In the genomic region with DNA sequence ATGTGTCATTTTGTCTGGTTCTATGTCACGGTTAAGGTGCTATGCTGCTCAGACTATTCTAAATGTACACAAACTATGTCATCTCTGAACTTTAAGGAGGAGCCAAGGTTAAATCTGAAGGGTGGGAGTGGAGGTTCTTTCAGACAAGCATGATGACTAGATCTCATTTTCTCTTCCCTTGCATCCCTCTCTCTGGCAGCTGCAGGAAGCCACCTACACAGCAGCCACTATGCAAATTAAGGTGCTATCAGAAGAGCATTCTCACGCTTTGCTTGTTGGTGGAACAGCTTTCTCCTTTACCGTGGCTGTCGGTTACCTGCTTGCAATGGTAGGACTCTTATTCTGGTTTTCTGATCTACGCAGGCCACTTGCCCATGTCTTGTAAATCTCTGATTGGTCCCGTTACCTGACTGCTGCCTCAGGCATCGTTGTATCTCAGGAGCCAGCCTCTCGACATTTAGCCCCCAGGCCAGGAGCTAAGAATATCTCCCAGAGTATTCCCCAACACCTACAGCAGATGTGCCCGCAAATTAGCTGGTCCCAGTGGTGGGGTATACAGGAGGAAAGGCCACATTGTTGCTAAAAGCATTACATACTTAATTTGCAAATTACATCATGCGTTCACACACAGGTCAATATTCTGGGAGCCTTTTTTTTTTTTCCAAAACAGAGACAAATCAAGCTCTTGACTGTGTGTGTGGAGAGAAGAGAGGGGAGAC, we compare ENCODE assay signal across 18 mouse cellular contexts.
A peak's percentile ranks its signal among the peaks of the same experiment; 100 is the strongest.
DNase-seq lines count a peak whose midpoint lies in the region; ATAC-seq and TF ChIP-seq lines count a peak whose summit lies in the region.
"Had no signal": no experiment of that assay in that cellular context is flagged by ENCODE, and none has a peak within 500 bp of the region (broad histone marks: within the 10 kb centered on the region; RNA-seq: fewer than 3 reads in every experiment).

No protein-coding gene starts in this region.

- in situ Hi-C loops in CH12.LX (cut with MboI; ENCODE audit: low pct_ligation_motif_present, low pct_unique_long_range_greater_than_20kb, low sequenced_read_pairs) = no loop called here

- no peak for TF ChIP-seq RAD21 in CH12.LX (IDR thresholded peaks at IDR 0.05; ENCODE audit: low read depth, low read length)

- no peak overlapping the region for H3K27ac ChIP-seq in embryonic facial prominence, embryonic 14.5 days (replicated peaks; ENCODE audit: low read depth, low read length)
- no peak overlapping the region for H3K27ac ChIP-seq in embryonic facial prominence, embryonic 10.5 days (replicated peaks)
- no peak overlapping the region for H3K27ac ChIP-seq in CH12.LX (ENCODE audit: insufficient read depth, low read depth)
- H3K27ac ChIP-seq in forebrain, embryonic 13.5 days = no peak overlapping the region
- H3K27ac ChIP-seq: hindbrain, embryonic 14.5 days; kidney, embryonic 15.5 days; limb, embryonic 12.5 days; liver, embryonic 12.5 days had no signal

- no peak for DNase-seq in embryonic facial prominence, embryonic 14.5 days (ENCODE audit: low spot score)
- DNase-seq in embryonic facial prominence, embryonic 10.5 days (ENCODE audit: low spot score) = no peak
- DNase-seq in left cerebral cortex, adult 18-20 months (ENCODE audit: low spot score in 2 of 2) = peak; percentile 3 to 8
- DNase-seq in left cerebral cortex, postnatal 10 days (ENCODE audit: extremely low spot score in 1 of 2, low spot score in 2 of 2) = no peak
- DNase-seq in CH12.LX (ENCODE audit: extremely low read depth) = peak; percentile 30
- peak; percentile 9 to 10 for DNase-seq in left cerebral cortex, postnatal 36 days (ENCODE audit: low spot score in 2 of 2)
- no peak for DNase-seq in adrenal gland, adult 18-20 months (ENCODE audit: low spot score in 2 of 2)
- DNase-seq: cerebellum, adult 8-10 months; lung, adult 2 months; lung, postnatal 36 days had no signal

- H3K4me1 ChIP-seq in embryonic facial prominence, embryonic 14.5 days (ENCODE audit: control insufficient read depth, insufficient read depth, low read length) = no peaks in the 10 kb centered on the region
- 0 out of 2 replicates have a peak, but pooled peaks cover 8% of the 10 kb centered on the region for H3K4me1 ChIP-seq in embryonic facial prominence, embryonic 10.5 days
- H3K4me1 ChIP-seq in CH12.LX (ENCODE audit: control insufficient read depth in 1 of 2, insufficient read depth in 2 of 2) = peaks cover 0 to 11% of the 10 kb centered on the region in 2 experiments; a peak in 2 of 4 replicates
- H3K4me1 ChIP-seq in forebrain, embryonic 13.5 days = peaks cover 34% of the 10 kb centered on the region
- H3K4me1 ChIP-seq: heart, embryonic 12.5 days; kidney, embryonic 15.5 days; liver, embryonic 12.5 days had no signal

- TF ChIP-seq EP300 in CH12.LX (IDR thresholded peaks at IDR 0.05; ENCODE audit: low read length) = no peak

- no peaks in the 10 kb centered on the region for H3K79me2 ChIP-seq in CH12.LX (replicated peaks; ENCODE audit: control insufficient read depth, extremely low read depth, insufficient read depth, poor library complexity, severe bottlenecking)

- no peak for TF ChIP-seq POLR2A in CH12.LX (IDR thresholded peaks at IDR 0.05; ENCODE audit: low read depth, low read length)

- intact Hi-C loops in left cerebral cortex, postnatal 10 days (cut with DNase I) = no loop called here
- intact Hi-C loops in left cerebral cortex, postnatal 36 days (cut with DNase I) = no loop called here

- no peaks in the 10 kb centered on the region for H3K9me3 ChIP-seq in embryonic facial prominence, embryonic 14.5 days (ENCODE audit: control insufficient read depth, low read length)
- H3K9me3 ChIP-seq in embryonic facial prominence, embryonic 10.5 days = no peaks in the 10 kb centered on the region
- no peaks in the 10 kb centered on the region for H3K9me3 ChIP-seq in CH12.LX (replicated peaks; ENCODE audit: low read length)
- no peaks in the 10 kb centered on the region for H3K9me3 ChIP-seq in forebrain, embryonic 13.5 days (replicated peaks)
- H3K9me3 ChIP-seq: heart, embryonic 12.5 days; kidney, embryonic 15.5 days; limb, embryonic 12.5 days; liver, embryonic 12.5 days had no signal

- no peak overlapping the region for H3K9ac ChIP-seq in embryonic facial prominence, embryonic 14.5 days (ENCODE audit: low read depth, low read length)
- no peak overlapping the region for H3K9ac ChIP-seq in CH12.LX (ENCODE audit: insufficient read depth, low read depth)
- H3K9ac ChIP-seq in forebrain, embryonic 13.5 days = no peak overlapping the region
- H3K9ac ChIP-seq: heart, embryonic 12.5 days; hindbrain, embryonic 14.5 days; kidney, embryonic 15.5 days; limb, embryonic 12.5 days; liver, embryonic 12.5 days had no signal

- 72% methylated on average over 10 of the region's 10 CpGs for WGBS in embryonic facial prominence, embryonic 14.5 days
- WGBS in embryonic facial prominence, embryonic 10.5 days = 79% methylated on average over 10 of the region's 10 CpGs
- WGBS in forebrain, embryonic 13.5 days = 75% methylated on average over 10 of the region's 10 CpGs

- TF ChIP-seq CTCF in CH12.LX (conservative IDR thresholded peaks at IDR 0.05 in 1 of 2, IDR thresholded peaks at IDR 0.05 in 1 of 2; ENCODE audit: low read depth in 2 of 2, low read length in 2 of 2) = no peak

- no peak overlapping the region for H3K4me3 ChIP-seq in embryonic facial prominence, embryonic 14.5 days (ENCODE audit: low read depth, low read length)
- H3K4me3 ChIP-seq in embryonic facial prominence, embryonic 10.5 days = no peak overlapping the region
- no peak overlapping the region for H3K4me3 ChIP-seq in CH12.LX (replicated peaks in 1 of 3; ENCODE audit: low read depth in 2 of 3, low read length in 2 of 3, poor library complexity in 1 of 3)
- H3K4me3 ChIP-seq in forebrain, embryonic 13.5 days = no peak overlapping the region
- H3K4me3 ChIP-seq: heart, embryonic 12.5 days; kidney, embryonic 15.5 days; limb, embryonic 12.5 days; liver, embryonic 12.5 days had no signal

- H3K4me2 ChIP-seq in embryonic facial prominence, embryonic 14.5 days (ENCODE audit: low read depth, low read length) = no peak overlapping the region
- no peak overlapping the region for H3K4me2 ChIP-seq in CH12.LX (ENCODE audit: insufficient read depth, low read depth, poor library complexity, severe bottlenecking)
- H3K4me2 ChIP-seq in forebrain, embryonic 13.5 days = no peak overlapping the region
- H3K4me2 ChIP-seq: heart, embryonic 12.5 days; hindbrain, embryonic 14.5 days; kidney, embryonic 15.5 days; limb, embryonic 12.5 days; liver, embryonic 12.5 days had no signal

- no peaks in the 10 kb centered on the region for H3K27me3 ChIP-seq in embryonic facial prominence, embryonic 14.5 days (replicated peaks; ENCODE audit: control insufficient read depth, insufficient read depth, low read length)
- H3K27me3 ChIP-seq in embryonic facial prominence, embryonic 10.5 days (replicated peaks; ENCODE audit: low read depth, poor library complexity, severe bottlenecking) = no peaks in the 10 kb centered on the region
- no peaks in the 10 kb centered on the region for H3K27me3 ChIP-seq in CH12.LX (replicated peaks)
- no peaks in the 10 kb centered on the region; the same call in 1 of the 2 replicates for H3K27me3 ChIP-seq in forebrain, embryonic 13.5 days
- H3K27me3 ChIP-seq: heart, embryonic 12.5 days; kidney, embryonic 15.5 days; liver, embryonic 12.5 days had no signal

- dilution Hi-C loops in CH12.LX (cut with MboI; ENCODE audit: extremely low pct_ligation_motif_present, extremely low pct_unique_long_range_greater_than_20kb, low sequenced_read_pairs) = no loop called here

- no peaks in the 10 kb centered on the region for H3K36me3 ChIP-seq in embryonic facial prominence, embryonic 14.5 days (ENCODE audit: control insufficient read depth, insufficient read depth, low read length)
- no peaks in the 10 kb centered on the region for H3K36me3 ChIP-seq in embryonic facial prominence, embryonic 10.5 days (replicated peaks)
- H3K36me3 ChIP-seq in CH12.LX (replicated peaks in 1 of 2; ENCODE audit: control insufficient read depth in 1 of 2, insufficient read depth in 1 of 2, low read length in 1 of 2) = no peaks in the 10 kb centered on the region
- no peaks in the 10 kb centered on the region for H3K36me3 ChIP-seq in forebrain, embryonic 13.5 days (ENCODE audit: poor library complexity, severe bottlenecking)
- H3K36me3 ChIP-seq: heart, embryonic 12.5 days; kidney, embryonic 15.5 days; limb, embryonic 12.5 days; liver, embryonic 12.5 days had no signal

- 0 out of 2 replicates have a peak, but pooled peaks have one; percentile 53 for ATAC-seq in embryonic facial prominence, embryonic 14.5 days (ENCODE audit: low read depth)
- no peak for ATAC-seq in forebrain, embryonic 13.5 days
- ATAC-seq: forebrain, embryonic 14.5 days; intestine, embryonic 16.5 days; liver, embryonic 12.5 days had no signal

TF ChIP-seq in CH12.LX, 34 proteins besides CTCF, POLR2A, EP300 and RAD21:
- TF ChIP-seq USF2 (conservative IDR thresholded peaks at IDR 0.05; ENCODE audit: low read depth, low read length) = no peak
- no peak for TF ChIP-seq POLR2AphosphoS2 (IDR thresholded peaks at IDR 0.05; ENCODE audit: low read depth, low read length)
- TF ChIP-seq ETS1 (conservative IDR thresholded peaks at IDR 0.05; ENCODE audit: low read depth, low read length) = no peak
- TF ChIP-seq ZNF384 (IDR thresholded peaks at IDR 0.05; ENCODE audit: low read depth, low read length) = no peak
- TF ChIP-seq PAX5 (IDR thresholded peaks at IDR 0.05; ENCODE audit: low read length) = no peak
- TF ChIP-seq NRF1 (IDR thresholded peaks at IDR 0.05; ENCODE audit: low read depth, low read length) = no peak
- TF ChIP-seq IRF4 (IDR thresholded peaks at IDR 0.05; ENCODE audit: low read depth, low read length) = no peak
- no peak for TF ChIP-seq ZC3H11A (IDR thresholded peaks at IDR 0.05; ENCODE audit: low read depth, low read length)
- TF ChIP-seq MAX (IDR thresholded peaks at IDR 0.05; ENCODE audit: low read length) = no peak
- TF ChIP-seq ZKSCAN1 (IDR thresholded peaks at IDR 0.05; ENCODE audit: borderline replicate concordance, low read depth, low read length) = no peak
- TF ChIP-seq MXI1 (IDR thresholded peaks at IDR 0.05; ENCODE audit: low read depth, low read length) = no peak
- no peak for TF ChIP-seq MAZ (IDR thresholded peaks at IDR 0.05; ENCODE audit: low read depth, low read length)
- TF ChIP-seq ZMIZ1 (IDR thresholded peaks at IDR 0.05; ENCODE audit: low read depth, low read length) = no peak
- no peak for TF ChIP-seq MEF2A (IDR thresholded peaks at IDR 0.05; ENCODE audit: borderline replicate concordance, low read depth, low read length)
- no peak for TF ChIP-seq JUN (IDR thresholded peaks at IDR 0.05; ENCODE audit: insufficient read depth, low read depth, low read length)

Comparison
In these comparisons a context has a peak if more than half of its experiments do, and no peak if none do; other contexts are left out.
1. DNase-seq: peak in left cerebral cortex, adult 18-20 months (2 of 2), CH12.LX (single experiment) and left cerebral cortex, postnatal 36 days (2 of 2); none in embryonic facial prominence, embryonic 14.5 days (single experiment), embryonic facial prominence, embryonic 10.5 days (single experiment), left cerebral cortex, postnatal 10 days (0 of 2) and adrenal gland, adult 18-20 months (0 of 2).